Mouse (Mus musculus): Measurements from ENCODE around the gene Dsel. TPM values are rescaled to one million over a fixed set of nuclear protein-coding genes. Genes with fewer than 3 reads are reported as not detected.

The Dsel gene
- 0.48 and 0.52 TPM in 2 replicates for polyA plus RNA-seq (2012; rRNA removed)

GRCm38 (mm10) chr1:111864779-111865165 lies at the start of gene Dsel:
Gene Dsel (minus strand): TSS chr1:111864918.

Measured in liver, embryonic 14 days (tissue).